Mouse (Mus musculus) megakaryocyte progenitor cell, adult 5-6 weeks (primary cell): ENCODE data around the gene Usf1. TPM values are rescaled to one million over a fixed set of nuclear protein-coding genes. Genes with fewer than 3 reads are reported as not detected.

Experiments used
- ATAC-seq: replicated peaks from 2 replicates; pipeline ENCODE4 v1.8.0; 2016; ENCODE audit warnings: mild to moderate bottlenecking, moderate TSS enrichment, inconsistent platforms; ENCODE audit not compliant: poor library complexity
- total RNA-seq, 2 experiments: library from RNA; stranded (forward) in 1 of 2; stranded (reverse) in 1 of 2; fragments of 157-497, 149-512 nt in 1 of 2; fragments of 200-1000 nt in 1 of 2; gene quantifications; 2 replicates each; pipeline versions ENCODE4 v1.2.3 to v1.2.4; 2015 to 2017

The Usf1 gene
- total RNA-seq (2015) (16.3 and 17.1 TPM in 2 replicates), total RNA-seq (2017) (61.3 and 64.3 TPM in 2 replicates)

- ATAC-seq, result peak; percentile 89
Observed at GRCm38 (mm10) chr1:171410947-171411484, at the start of gene Usf1. Gene Usf1 (plus strand): TSS chr1:171411313.

- peak; percentile 55 for ATAC-seq
Observed at GRCm38 (mm10) chr1:171365934-171366333, 45.2 kb upstream of the Usf1 start.

GRCm38 (mm10) chr1:171369845-171370556, 41.1 kb upstream of the Usf1 start, which contains the start of gene Nectin4:
Gene Nectin4 (plus strand): TSS chr1:171370099.
- ATAC-seq, result peak; percentile 38

GRCm38 (mm10) chr1:171372880-171373279, 38.2 kb upstream of the Usf1 start:
- no peak for ATAC-seq

GRCm38 (mm10) chr1:171373946-171374345, 37.2 kb upstream of the Usf1 start:
- no peak for ATAC-seq

- ATAC-seq, result peak; percentile 70
Observed at GRCm38 (mm10) chr1:171375646-171376097, 35.4 kb upstream of the Usf1 start.

- no peak for ATAC-seq
Observed at GRCm38 (mm10) chr1:171378298-171378697, 32.8 kb upstream of the Usf1 start.

- ATAC-seq, result peak; percentile 88
Observed at GRCm38 (mm10) chr1:171379935-171380599, 31.0 kb upstream of the Usf1 start.

- ATAC-seq, result peak; percentile 40
Observed at GRCm38 (mm10) chr1:171382096-171382620, 29.0 kb upstream of the Usf1 start.

- ATAC-seq, result no peak
Observed at GRCm38 (mm10) chr1:171384361-171384760, 26.8 kb upstream of the Usf1 start.

GRCm38 (mm10) chr1:171385171-171385570, 25.9 kb upstream of the Usf1 start:
- ATAC-seq, result no peak

GRCm38 (mm10) chr1:171387099-171387498, 24.0 kb upstream of the Usf1 start:
- ATAC-seq, result 0 out of 2 replicates have a peak, but pooled peaks have one; percentile 15

GRCm38 (mm10) chr1:171388376-171389102, 22.6 kb upstream of the Usf1 start, which contains the start of gene Arhgap30:
Gene Arhgap30 (plus strand): TSS chr1:171388954.
- ATAC-seq, result peak; percentile 85

GRCm38 (mm10) chr1:171390101-171390500, 21.0 kb upstream of the Usf1 start:
- peak; percentile 79 for ATAC-seq

GRCm38 (mm10) chr1:171401821-171402220, 9.3 kb upstream of the Usf1 start:
- ATAC-seq, result no peak

- ATAC-seq, result no peak
Observed at GRCm38 (mm10) chr1:171402991-171403390, 8.1 kb upstream of the Usf1 start.

- no peak for ATAC-seq
Observed at GRCm38 (mm10) chr1:171407263-171407662, 3.9 kb upstream of the Usf1 start.

- no peak for ATAC-seq
Observed at GRCm38 (mm10) chr1:171410231-171410630, 882 bp upstream of the Usf1 start.

GRCm38 (mm10) chr1:171411492-171411941, 404 bp downstream of the Usf1 start:
- peak; percentile 17 for ATAC-seq

- ATAC-seq, result peak; percentile 38
Observed at GRCm38 (mm10) chr1:171412001-171412441, 908 bp downstream of the Usf1 start.

- ATAC-seq, result no peak
Observed at GRCm38 (mm10) chr1:171412446-171412845, 1.3 kb downstream of the Usf1 start.
